Mouse (Mus musculus): Measurements from ENCODE around the gene Epha1. TPM values are rescaled to one million over a fixed set of nuclear protein-coding genes. Genes with fewer than 3 reads are reported as not detected.
A peak's percentile ranks its signal among the peaks of the same experiment; 100 is the strongest.

The Epha1 gene
- polyA plus RNA-seq (2016; fragmentation: Nextera tagmentation; extraction: Ambion mirVana): 4.7 and 7.2 TPM in 2 replicates

DNA sequence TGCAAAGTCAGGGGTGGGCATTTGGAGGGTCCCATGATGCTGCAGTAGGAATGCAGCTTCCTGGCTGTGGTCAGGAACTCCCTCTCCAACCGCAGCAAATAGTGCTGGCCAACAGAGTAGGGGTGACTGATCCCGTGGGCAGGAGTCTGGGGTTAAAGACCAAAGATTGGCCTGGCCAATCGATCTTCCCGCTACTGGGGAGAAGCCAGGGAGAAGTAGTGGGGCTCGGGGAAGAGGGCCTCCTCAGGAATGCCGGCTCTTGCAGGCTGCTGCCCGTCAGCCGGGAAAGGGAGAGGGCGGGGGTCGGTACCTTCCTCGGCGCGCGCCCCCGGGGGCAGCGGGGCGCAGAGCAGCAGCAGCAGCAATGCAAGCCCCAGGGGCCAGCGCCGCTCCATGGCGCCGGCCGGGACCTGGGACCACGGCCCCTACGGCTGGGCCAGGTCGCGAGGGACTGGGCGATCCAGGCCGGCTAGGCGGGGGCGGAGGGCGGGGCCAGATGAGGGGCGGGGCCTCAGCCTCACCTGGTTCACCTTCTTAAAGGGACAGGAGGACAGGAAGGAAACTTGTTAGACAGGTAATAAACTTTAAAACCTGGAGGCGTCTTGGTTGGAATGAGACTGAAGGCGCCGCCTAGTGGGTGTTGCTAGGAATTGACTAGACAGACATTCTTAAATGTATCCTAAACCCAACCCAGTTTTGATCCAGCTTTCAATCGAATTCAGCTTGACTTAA is at the start of gene Epha1:
TSS of gene Epha1 (minus strand) at position 453 of the 732 bp plus-strand sequence.
- Histone ChIP-seq H3K4me3 (peak within 1 kb of the TSS; percentile 59), H3K9ac (peak within 1 kb of the TSS; percentile 60), H3K4me2 (replicated peaks) (peak within 1 kb of the TSS; percentile 97), H3K36me3 (no peaks in the 10 kb centered on the region), H3K27ac (peak within 1 kb of the TSS; percentile 41; the same call in 1 of the 2 replicates), H3K9me3 (no peaks in the 10 kb centered on the region), H3K27me3 (0 out of 2 replicates have a peak, but pooled peaks cover 3% of the 10 kb centered on the region), H3K4me1 (peaks cover 10% of the 10 kb centered on the region)
- WGBS: 1% methylated on average over 33 of the region's 36 CpGs
- ATAC-seq (ENCODE audit: insufficient number of reproducible peaks, insufficient read depth, low FRiP score, low TSS enrichment): peak; percentile 58

DNA sequence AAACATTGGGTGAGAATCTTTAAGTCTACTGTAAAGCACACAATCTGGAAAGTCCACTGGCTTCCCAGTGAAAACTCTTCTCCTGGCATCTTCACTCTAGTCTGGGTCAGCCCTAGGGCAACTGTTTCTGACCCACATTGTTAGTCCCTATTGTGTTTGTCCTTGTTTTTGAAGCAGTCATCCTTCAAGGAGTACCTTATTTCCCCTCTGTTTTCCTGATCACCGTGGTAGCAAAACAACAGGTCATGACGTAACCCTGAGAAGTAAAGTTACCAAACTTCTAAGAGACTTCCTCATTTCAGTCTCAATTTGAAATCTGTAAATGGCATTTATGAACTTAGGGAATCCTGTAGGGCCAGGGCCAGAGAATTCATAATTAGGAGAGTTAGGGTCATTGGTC is 48.4 kb upstream of the Epha1 start:
- Histone ChIP-seq H3K36me3 (no peaks in the 10 kb centered on the region), H3K9ac (no peak overlapping the region), H3K4me3 (no peak overlapping the region), H3K4me2 (replicated peaks) (no peak overlapping the region), H3K9me3 (no peaks in the 10 kb centered on the region), H3K27me3 (no peaks in the 10 kb centered on the region), H3K4me1 (no peaks in the 10 kb centered on the region), H3K27ac (no peak overlapping the region)
- WGBS: 78% methylated on average over 2 of the region's 2 CpGs
- no peak for ATAC-seq (ENCODE audit: insufficient number of reproducible peaks, insufficient read depth, low FRiP score, low TSS enrichment)

DNA sequence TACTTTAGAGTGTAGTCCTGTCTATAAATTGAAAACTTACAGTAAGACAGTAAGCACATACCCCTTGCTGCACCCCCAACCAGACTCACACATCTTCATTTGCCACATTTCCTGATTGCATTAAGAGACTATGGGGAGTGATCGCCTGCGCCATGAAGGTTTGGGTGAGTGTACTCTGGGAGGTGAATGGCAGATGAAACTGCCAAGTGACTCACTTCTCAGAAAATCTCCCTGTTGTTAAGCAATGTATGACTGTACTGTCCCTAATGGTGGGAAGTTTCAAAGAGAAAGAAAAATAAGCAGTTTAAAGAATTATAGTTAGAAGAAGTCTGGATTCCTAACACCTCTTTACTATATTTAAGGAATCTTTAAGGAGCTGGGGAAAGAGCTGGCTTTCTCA is 46.4 kb upstream of the Epha1 start:
- ATAC-seq (ENCODE audit: insufficient number of reproducible peaks, insufficient read depth, low FRiP score, low TSS enrichment): no peak
- no peak overlapping the region for H3K9ac ChIP-seq
- no peaks in the 10 kb centered on the region for H3K4me1 ChIP-seq
- no peak overlapping the region for H3K4me2 ChIP-seq (replicated peaks)
- no peak overlapping the region for H3K27ac ChIP-seq
- no peaks in the 10 kb centered on the region for H3K9me3 ChIP-seq
- no peak overlapping the region for H3K4me3 ChIP-seq
- no peaks in the 10 kb centered on the region for H3K27me3 ChIP-seq
- no peaks in the 10 kb centered on the region for H3K36me3 ChIP-seq
- 78% methylated on average over 2 of the region's 2 CpGs for WGBS

DNA sequence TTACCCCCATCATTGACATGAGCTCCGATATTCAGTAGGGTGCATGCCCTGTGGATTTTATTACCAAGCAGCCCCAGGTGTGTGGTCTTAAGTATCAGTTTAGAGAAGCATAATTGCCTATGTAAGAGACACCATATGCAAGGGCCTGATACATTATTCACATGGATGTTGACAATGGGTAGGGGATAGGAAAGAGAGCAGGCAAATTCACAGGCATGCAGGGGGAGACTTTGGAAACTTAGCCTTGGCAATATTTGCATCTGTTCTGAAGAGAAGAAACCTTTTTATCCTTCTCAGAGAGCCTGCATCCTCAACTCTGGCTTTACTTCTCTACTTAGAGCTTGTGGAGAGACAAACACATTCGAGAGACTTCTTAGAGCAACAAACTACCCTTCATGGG is 32.1 kb upstream of the Epha1 start, which contains the start of gene Tas2r135:
TSS of gene Tas2r135 (plus strand) at position 301 of the 400 bp plus-strand sequence.
- ATAC-seq (ENCODE audit: insufficient number of reproducible peaks, insufficient read depth, low FRiP score, low TSS enrichment): no peak
- 85% methylated on average over 2 of the region's 2 CpGs for WGBS
- no peak within 1 kb of the TSS for H3K27ac ChIP-seq

DNA sequence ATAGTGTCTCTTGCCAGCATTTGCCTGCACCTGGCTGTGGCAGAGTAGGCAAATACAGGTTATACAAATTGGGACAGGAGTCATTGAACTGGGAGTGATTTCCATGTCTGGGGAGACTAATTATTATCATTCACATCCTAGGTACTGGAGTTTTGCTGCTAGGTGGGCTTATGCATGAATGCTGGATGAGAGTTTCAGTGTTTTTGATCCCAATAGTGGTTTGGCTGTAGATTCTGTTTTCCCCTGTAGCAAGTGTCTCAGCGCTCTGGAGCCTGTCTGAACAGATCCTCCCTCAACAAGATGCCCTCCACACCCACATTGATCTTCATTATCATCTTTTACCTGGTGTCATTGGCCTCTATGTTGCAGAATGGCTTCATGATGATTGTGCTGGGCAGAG is 26.9 kb upstream of the Epha1 start, which contains the start of gene Tas2r143:
TSS of gene Tas2r143 (plus strand) at position 301 of the 400 bp plus-strand sequence.
- no peaks in the 10 kb centered on the region for H3K27me3 ChIP-seq
- no peak for ATAC-seq (ENCODE audit: insufficient number of reproducible peaks, insufficient read depth, low FRiP score, low TSS enrichment)
- 89% methylated on average over 1 of the region's 1 CpGs for WGBS

More for the DNA sequence above, 32.1 kb upstream of the Epha1 start, which contains the start of gene Tas2r135:
- H3K4me3 ChIP-seq: no peak within 1 kb of the TSS
- H3K9me3 ChIP-seq: no peaks in the 10 kb centered on the region
- no peaks in the 10 kb centered on the region for H3K4me1 ChIP-seq
- no peak within 1 kb of the TSS for H3K9ac ChIP-seq
- H3K27me3 ChIP-seq: no peaks in the 10 kb centered on the region
- H3K36me3 ChIP-seq: no peaks in the 10 kb centered on the region
- H3K4me2 ChIP-seq (replicated peaks): no peak within 1 kb of the TSS

DNA sequence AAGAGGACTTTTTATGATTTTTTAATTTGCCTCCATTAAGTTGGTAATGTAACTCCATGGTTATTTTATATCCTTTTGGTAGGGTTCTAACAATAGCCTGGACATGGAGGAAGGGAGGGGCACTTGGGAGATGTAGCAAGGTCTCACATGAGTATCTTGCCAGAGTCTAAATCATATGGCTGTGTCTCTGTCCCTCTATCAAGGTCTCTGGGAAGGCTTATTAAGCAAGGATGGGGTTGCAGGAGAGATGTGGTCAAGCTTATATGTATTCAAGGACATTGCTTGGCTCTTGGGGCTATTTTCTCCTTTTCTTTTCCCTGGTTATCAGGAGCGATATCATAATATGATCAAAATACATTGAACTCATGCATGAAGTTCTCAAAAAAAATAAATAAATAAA is 25.9 kb upstream of the Epha1 start:
- H3K4me3 ChIP-seq: no peak overlapping the region
- H3K4me1 ChIP-seq: no peaks in the 10 kb centered on the region
- H3K9me3 ChIP-seq: no peaks in the 10 kb centered on the region
- H3K27me3 ChIP-seq: no peaks in the 10 kb centered on the region
- H3K9ac ChIP-seq: no peak overlapping the region
- H3K4me2 ChIP-seq (replicated peaks): no peak overlapping the region
- ATAC-seq (ENCODE audit: insufficient number of reproducible peaks, insufficient read depth, low FRiP score, low TSS enrichment): no peak
- no peak overlapping the region for H3K27ac ChIP-seq
- WGBS: 92% methylated on average over 1 of the region's 1 CpGs
- H3K36me3 ChIP-seq: no peaks in the 10 kb centered on the region

More for the DNA sequence above, 26.9 kb upstream of the Epha1 start, which contains the start of gene Tas2r143:
- Histone ChIP-seq H3K4me3 (no peak within 1 kb of the TSS), H3K27ac (no peak within 1 kb of the TSS), H3K4me2 (replicated peaks) (no peak within 1 kb of the TSS), H3K9ac (no peak within 1 kb of the TSS), H3K4me1 (no peaks in the 10 kb centered on the region), H3K9me3 (no peaks in the 10 kb centered on the region), H3K36me3 (no peaks in the 10 kb centered on the region)

DNA sequence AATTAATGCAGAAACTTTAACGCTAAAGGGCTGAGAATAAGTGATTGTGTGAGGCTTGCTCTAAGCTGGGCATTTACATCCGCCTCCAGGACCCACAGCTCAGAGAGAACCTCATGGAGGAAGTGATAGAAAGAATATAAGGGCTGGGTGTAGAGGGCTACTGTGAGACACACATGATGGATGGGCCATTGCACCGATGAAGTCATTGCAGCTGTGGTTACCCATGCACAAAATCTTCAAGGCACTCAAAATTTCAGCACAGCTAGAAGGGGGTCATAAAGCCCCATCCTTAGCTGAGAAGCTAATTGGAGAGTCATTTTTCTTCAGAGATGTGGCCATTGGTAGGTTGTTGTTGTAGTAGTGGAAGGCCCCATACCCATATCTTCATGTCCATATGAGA is 25.2 kb upstream of the Epha1 start:
- Histone ChIP-seq H3K4me2 (replicated peaks) (no peak overlapping the region), H3K4me1 (no peaks in the 10 kb centered on the region), H3K9me3 (no peaks in the 10 kb centered on the region), H3K27me3 (no peaks in the 10 kb centered on the region), H3K36me3 (no peaks in the 10 kb centered on the region), H3K9ac (no peak overlapping the region), H3K4me3 (no peak overlapping the region), H3K27ac (no peak overlapping the region)
- ATAC-seq (ENCODE audit: insufficient number of reproducible peaks, insufficient read depth, low FRiP score, low TSS enrichment): no peak
- WGBS: 89% methylated on average over 3 of the region's 3 CpGs

DNA sequence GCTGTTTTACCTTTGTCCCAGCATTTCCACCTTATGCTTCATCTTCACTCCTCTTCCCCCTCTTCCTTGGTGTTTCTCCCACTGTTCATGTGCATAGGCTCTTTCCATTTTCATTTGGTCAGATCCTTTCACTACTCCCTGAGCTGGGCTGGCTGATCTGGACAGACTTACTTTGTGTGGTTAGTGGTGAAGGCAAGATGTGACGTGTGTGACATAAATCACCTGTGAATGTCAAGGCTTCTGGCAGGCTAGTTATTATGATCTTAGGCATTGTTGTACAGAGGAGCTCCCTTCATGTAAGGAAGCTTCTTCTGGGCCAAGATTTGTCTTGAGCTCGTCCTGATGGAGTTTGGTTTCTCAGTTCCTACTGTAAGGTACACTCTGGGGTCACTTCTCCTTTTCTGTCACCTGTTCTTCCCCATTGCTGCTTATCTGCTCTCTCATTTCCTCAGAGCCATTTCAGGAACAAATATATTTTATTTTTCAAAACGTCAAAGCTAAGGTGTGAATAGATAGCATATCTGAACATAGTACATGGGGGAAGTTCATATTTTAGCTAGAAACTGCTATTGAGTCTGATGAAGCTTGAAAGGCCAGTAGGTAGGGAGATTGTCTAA is 24.1 kb upstream of the Epha1 start:
- Histone ChIP-seq H3K27ac (no peak overlapping the region), H3K9me3 (no peaks in the 10 kb centered on the region), H3K27me3 (no peaks in the 10 kb centered on the region), H3K4me2 (replicated peaks) (no peak overlapping the region), H3K36me3 (no peaks in the 10 kb centered on the region), H3K4me3 (no peak overlapping the region), H3K4me1 (no peaks in the 10 kb centered on the region), H3K9ac (no peak overlapping the region)
- no peak for ATAC-seq (ENCODE audit: insufficient number of reproducible peaks, insufficient read depth, low FRiP score, low TSS enrichment)
- 74% methylated on average over 3 of the region's 3 CpGs for WGBS

DNA sequence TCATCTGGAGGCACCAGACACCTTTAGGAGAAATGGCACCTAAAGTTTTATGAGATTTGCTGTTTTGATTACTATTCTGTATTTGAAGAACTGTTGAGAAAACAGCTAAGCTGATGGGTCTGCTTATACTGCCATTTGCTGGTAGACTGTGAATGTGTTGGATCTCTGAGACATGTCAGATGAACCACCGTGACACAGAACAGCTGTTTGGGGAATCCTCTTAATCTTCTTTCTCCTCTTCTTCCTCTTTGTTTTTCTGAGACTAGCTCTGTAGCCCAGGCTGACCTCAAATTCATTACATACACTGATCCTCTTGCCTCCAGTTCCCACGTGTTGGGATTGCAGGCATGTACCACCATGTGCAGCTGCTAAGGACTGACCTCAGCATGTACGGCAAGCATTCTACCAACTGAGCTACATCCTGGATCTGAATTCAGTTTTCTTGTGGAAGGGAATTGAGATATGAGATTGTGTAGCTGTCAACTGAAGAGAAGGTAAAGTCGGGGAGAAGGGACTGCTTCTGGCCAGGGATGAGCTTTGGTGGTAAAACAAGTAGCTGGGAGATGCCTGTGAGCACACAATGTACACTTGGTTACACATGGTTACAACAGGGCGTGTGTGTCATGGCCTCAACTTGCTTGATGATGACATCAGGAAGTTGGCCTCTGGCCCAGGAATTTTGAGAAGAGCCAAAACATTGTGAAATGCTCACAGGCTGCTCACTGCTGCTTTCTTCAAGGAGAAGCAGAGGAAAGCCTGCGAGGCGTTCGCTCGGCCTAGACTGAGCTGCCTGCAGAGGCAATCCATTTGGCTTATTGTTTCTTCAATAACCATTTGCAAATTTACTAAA is 23.1 kb upstream of the Epha1 start:
- H3K4me2 ChIP-seq (replicated peaks): no peak overlapping the region
- H3K9ac ChIP-seq: no peak overlapping the region
- no peak for ATAC-seq (ENCODE audit: insufficient number of reproducible peaks, insufficient read depth, low FRiP score, low TSS enrichment)
- 77% methylated on average over 9 of the region's 9 CpGs for WGBS
- H3K27me3 ChIP-seq: no peaks in the 10 kb centered on the region
- no peaks in the 10 kb centered on the region for H3K36me3 ChIP-seq
- no peak overlapping the region for H3K4me3 ChIP-seq
- no peaks in the 10 kb centered on the region for H3K9me3 ChIP-seq
- no peak overlapping the region for H3K27ac ChIP-seq
- H3K4me1 ChIP-seq: no peaks in the 10 kb centered on the region

DNA sequence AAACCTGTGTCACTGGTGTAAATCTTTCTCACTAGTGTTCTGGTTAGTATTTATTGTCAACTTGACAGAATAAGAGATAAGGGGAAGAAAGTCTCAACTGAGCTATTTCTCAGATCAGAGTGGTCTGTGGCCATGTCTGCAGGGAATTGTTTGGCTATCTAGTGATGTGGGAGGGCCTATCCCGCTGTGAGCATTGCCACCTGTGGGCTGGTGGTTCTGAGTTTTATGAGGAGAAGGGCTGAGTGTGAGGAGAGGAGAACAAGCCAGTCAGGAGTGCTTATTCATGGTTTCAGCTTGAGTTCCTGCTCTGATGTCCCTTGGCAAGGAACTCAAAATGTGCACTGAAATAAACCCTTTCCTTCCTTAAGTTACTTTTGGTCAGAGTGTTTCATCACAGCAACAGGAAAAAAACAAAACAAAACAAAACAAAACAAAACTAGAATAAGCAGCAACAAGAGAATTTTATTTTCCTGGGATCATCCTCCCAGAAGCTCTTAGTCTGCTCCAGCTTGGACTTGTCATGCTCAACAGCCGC is 18.8 kb upstream of the Epha1 start:
- WGBS: 54% methylated on average over 2 of the region's 2 CpGs
- Histone ChIP-seq H3K4me1 (no peaks in the 10 kb centered on the region), H3K4me3 (no peak overlapping the region), H3K27me3 (no peaks in the 10 kb centered on the region), H3K27ac (no peak overlapping the region), H3K4me2 (replicated peaks) (no peak overlapping the region), H3K36me3 (no peaks in the 10 kb centered on the region), H3K9me3 (no peaks in the 10 kb centered on the region), H3K9ac (no peak overlapping the region)
- ATAC-seq (ENCODE audit: insufficient number of reproducible peaks, insufficient read depth, low FRiP score, low TSS enrichment): no peak

DNA sequence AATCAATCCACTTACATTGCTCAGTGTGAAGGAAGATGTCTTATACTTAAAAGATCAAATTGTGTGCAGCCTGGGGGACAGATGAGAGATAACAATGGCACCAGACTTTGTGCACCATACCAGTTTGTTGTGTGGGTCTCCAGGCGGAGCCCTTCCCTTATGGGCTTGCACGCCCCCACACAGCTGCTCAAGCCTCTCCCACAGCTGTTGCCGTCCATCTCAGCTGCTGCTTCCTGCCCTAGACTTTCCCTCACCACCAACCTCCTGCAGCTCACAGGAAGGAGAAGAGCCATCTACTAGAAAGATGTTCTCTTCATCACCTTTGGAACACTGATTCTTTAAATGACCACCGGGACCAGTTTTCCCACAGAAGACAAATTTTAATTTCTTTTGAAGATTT is 12.6 kb upstream of the Epha1 start:
- H3K4me3 ChIP-seq: no peak overlapping the region
- H3K9ac ChIP-seq: no peak overlapping the region
- no peak overlapping the region for H3K4me2 ChIP-seq (replicated peaks)
- ATAC-seq (ENCODE audit: insufficient number of reproducible peaks, insufficient read depth, low FRiP score, low TSS enrichment): no peak
- no peaks in the 10 kb centered on the region for H3K36me3 ChIP-seq
- WGBS: 65% methylated on average over 4 of the region's 4 CpGs
- no peak overlapping the region for H3K27ac ChIP-seq
- no peaks in the 10 kb centered on the region for H3K9me3 ChIP-seq
- 0 out of 2 replicates have a peak, but pooled peaks cover 4% of the 10 kb centered on the region for H3K4me1 ChIP-seq
- no peaks in the 10 kb centered on the region for H3K27me3 ChIP-seq

All from embryonic facial prominence, embryonic 12.5 days (tissue).